Mouse (Mus musculus) thymus, postnatal 4 days (tissue): ENCODE measurements around the gene Col18a1.

ENCODE experiments used
- DNase-seq: peaks from one replicate; pipeline ENCODE4 v3.0.0; 2021

Col18a1 gene

DNA sequence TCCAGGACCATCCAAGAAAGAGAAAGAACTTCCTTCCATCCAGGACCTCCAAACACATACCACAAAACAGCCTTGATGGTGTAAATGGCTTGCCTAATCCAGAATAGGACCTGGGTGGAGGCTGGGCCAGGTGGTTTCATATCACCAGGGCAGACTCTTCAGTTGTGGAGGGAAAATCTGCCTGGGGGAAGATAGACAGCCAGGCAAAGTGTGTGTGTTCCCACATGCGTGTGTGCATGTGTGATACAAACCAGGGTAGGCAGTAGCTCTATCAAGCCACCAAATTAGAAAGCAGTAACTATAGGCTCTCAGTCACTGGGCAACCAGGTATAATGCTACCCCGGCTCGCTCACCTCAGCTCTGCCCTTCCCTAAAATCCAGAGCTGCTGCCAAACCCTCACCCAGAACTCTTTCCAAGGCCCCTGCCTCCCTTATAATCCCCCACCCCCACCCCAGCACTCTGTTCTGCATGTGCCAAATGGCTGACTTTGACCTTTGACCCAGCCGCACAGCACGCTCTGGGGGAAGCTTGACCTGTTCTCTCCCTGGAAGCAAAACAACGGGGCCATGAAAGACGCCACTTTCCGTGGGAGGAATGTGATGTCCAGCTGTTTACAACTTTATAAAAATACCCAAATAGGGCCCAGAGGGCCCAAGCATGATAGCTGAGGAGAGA lies 158.8 kb downstream of the Col18a1 start:
- no peak for DNase-seq

DNA sequence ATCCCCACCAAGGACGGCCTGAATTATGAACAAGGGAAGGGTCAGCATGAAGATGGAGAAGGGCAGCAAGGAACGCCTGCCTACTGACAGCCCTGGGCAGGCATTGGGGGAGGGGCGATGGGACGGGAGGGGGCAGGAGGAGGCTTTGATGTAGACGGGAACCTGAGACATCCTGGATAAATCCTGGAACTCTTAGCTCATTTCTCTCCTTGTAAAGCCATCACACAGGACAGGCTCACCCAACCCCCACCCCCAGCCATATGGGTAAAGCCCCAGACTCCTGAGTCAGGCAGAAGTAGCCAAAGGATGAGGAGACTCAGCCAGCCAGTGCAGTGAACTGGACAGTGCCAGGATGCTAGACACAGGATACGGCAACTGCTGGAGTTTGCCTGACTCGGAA lies 161.4 kb downstream of the Col18a1 start:
- DNase-seq: no peak
